Mouse (Mus musculus): ENCODE measurements around the gene Rrp15. TPM values are rescaled to one million over a fixed set of nuclear protein-coding genes. Genes with fewer than 3 reads are reported as not detected.

The Rrp15 gene
- polyA plus RNA-seq (2015; fragmentation: Nextera tagmentation; extraction: Ambion mirVana), result 25.8 and 26.4 TPM in 2 replicates

GRCm38 (mm10) chr1:186748724-186749653, at the start of gene Rrp15:
Rrp15 (minus strand) TSS chr1:186749358.

DNA sequence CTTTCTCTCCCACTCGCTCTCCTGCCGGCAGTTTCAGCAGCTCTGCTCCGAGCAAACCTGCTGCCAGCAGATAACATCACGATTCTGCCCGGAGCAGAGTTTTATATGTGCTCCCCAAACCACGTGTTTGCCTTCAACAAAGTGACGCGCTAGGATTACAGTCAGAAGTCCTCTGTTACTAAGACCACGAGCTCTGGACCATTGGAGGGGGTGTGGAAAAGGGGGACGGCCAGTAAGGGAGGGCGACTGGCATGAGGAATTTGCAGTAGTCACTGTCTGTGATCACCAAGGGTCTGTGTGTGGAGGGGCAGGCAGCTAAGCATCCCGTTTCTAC, 43.3 kb downstream of the Rrp15 start, which contains the start of gene Tgfb2:
Gene Tgfb2, minus strand, starts transcription at position 75 of the 334 bp plus-strand sequence.

Other genes with a start within 250 kb of the Rrp15 start
- 36.2 and 46.2 TPM in 2 replicates for gene Tgfb2, start 43.4 kb downstream of the Rrp15 start, polyA plus RNA-seq (2015; fragmentation: Nextera tagmentation; extraction: Ambion mirVana)
- 0.06 and 0.17 TPM in 2 replicates for gene D1Pas1, start 218.1 kb upstream of the Rrp15 start, polyA plus RNA-seq (2015; fragmentation: Nextera tagmentation; extraction: Ambion mirVana)

Data from neural tube, postnatal 0 days (tissue).